ENCODE assay signal across 8 mouse cellular contexts in genomic region chr2:167942199-167942925, GRCm38 (mm10). TPM values are rescaled to one million over a fixed set of nuclear protein-coding genes. Genes with fewer than 3 reads are reported as not detected.
DNase-seq lines count a peak whose midpoint lies in the region; ATAC-seq and TF ChIP-seq lines count a peak whose summit lies in the region.

No protein-coding gene starts in this region.

- H3K9me3 ChIP-seq in liver, embryonic 13.5 days (replicated peaks): no peaks in the 10 kb centered on the region
- H3K9me3 ChIP-seq in neural tube, embryonic 15.5 days (replicated peaks): no peaks in the 10 kb centered on the region

- no peak for TF ChIP-seq CTCF in Patski (IDR thresholded peaks at IDR 0.05)
- no peak for TF ChIP-seq CTCF in cortical plate, adult 2 months (IDR thresholded peaks at IDR 0.05; ENCODE audit: extremely low read depth, insufficient read depth, low read length)
- no peak for TF ChIP-seq CTCF in kidney, adult 2 months (conservative IDR thresholded peaks at IDR 0.05; ENCODE audit: insufficient read depth, insufficient read length, low read depth, low read length)

- POLR2A ChIA-PET in Patski (lab: Charles Lee): no interaction called here

- ATAC-seq in Patski: peak; percentile 53
- ATAC-seq in liver, embryonic 13.5 days (ENCODE audit: low read depth): no peak
- ATAC-seq in neural tube, embryonic 15.5 days (ENCODE audit: low FRiP score): no peak; the same call in 1 of the 2 replicates

- in situ Hi-C loops in Patski (cut with MboI; ENCODE audit: low pct_unique_long_range_greater_than_20kb): no loop called here

- H3K4me2 ChIP-seq in liver, embryonic 13.5 days: peak overlapping the region; percentile 36
- H3K4me2 ChIP-seq in neural tube, embryonic 15.5 days: peak overlapping the region; percentile 9; the same call in 1 of the 2 replicates

- H3K9ac ChIP-seq in liver, embryonic 13.5 days: no peak overlapping the region
- H3K9ac ChIP-seq in neural tube, embryonic 15.5 days (replicated peaks): no peak overlapping the region

- peak overlapping the region; percentile 24 for H3K27ac ChIP-seq in cortical plate, adult 2 months (ENCODE audit: insufficient read depth, low read length)
- H3K27ac ChIP-seq in kidney, adult 2 months (ENCODE audit: insufficient read depth, low read depth, low read length): peak overlapping the region; percentile 64
- peak overlapping the region; percentile 6; the same call in 1 of the 2 replicates for H3K27ac ChIP-seq in liver, embryonic 13.5 days
- H3K27ac ChIP-seq in neural tube, embryonic 15.5 days (replicated peaks): peak overlapping the region; percentile 46

- H3K4me1 ChIP-seq in cortical plate, adult 2 months (ENCODE audit: control insufficient read depth, insufficient read depth, low read length): peaks cover 38% of the 10 kb centered on the region
- peaks cover 29% of the 10 kb centered on the region for H3K4me1 ChIP-seq in kidney, adult 2 months (ENCODE audit: control insufficient read depth, insufficient read depth, low read length)
- H3K4me1 ChIP-seq in liver, embryonic 13.5 days (replicated peaks): peaks cover 88% of the 10 kb centered on the region
- H3K4me1 ChIP-seq in neural tube, embryonic 15.5 days: peaks cover 78% of the 10 kb centered on the region

- WGBS in kidney, adult 2 months: 27% methylated on average over 8 of the region's 8 CpGs
- 34% methylated on average over 8 of the region's 8 CpGs for WGBS in liver, embryonic 13.5 days (ENCODE audit: insufficient replicate concordance)
- 39% methylated on average over 8 of the region's 8 CpGs for WGBS in neural tube, embryonic 15.5 days

- DNase-seq in 416B (ENCODE audit: low read depth) (peak; percentile 41), Patski (ENCODE audit: low read depth, low spot score) (no peak)
- DNase-seq in heart, adult 9 months (ENCODE audit: low spot score in 2 of 2): peak; percentile 58 to 75
- DNase-seq in kidney, adult 2 months: peak; percentile 82
- no peak for DNase-seq in liver, embryonic 13.5 days
- no peak for DNase-seq in yolk sac, embryonic 10.5 days (ENCODE audit: low spot score)

- H3K36me3 ChIP-seq in kidney, adult 2 months (ENCODE audit: control insufficient read depth, insufficient read depth, low read length): no peaks in the 10 kb centered on the region
- H3K36me3 ChIP-seq in liver, embryonic 13.5 days: 0 out of 2 replicates have a peak, but pooled peaks cover 3% of the 10 kb centered on the region
- H3K36me3 ChIP-seq in neural tube, embryonic 15.5 days: no peaks in the 10 kb centered on the region

- CTCF ChIA-PET in Patski (lab: Charles Lee): interaction anchor here (0.7 to 2.6 kb wide), 4 partner anchors 9 to 68 kb away, joined by 3 to 6 read pairs (median 4); partner anchors contain the start of gene Ripor3

- H3K27me3 ChIP-seq in Patski: no peaks in the 10 kb centered on the region
- no peaks in the 10 kb centered on the region for H3K27me3 ChIP-seq in kidney, adult 2 months (replicated peaks; ENCODE audit: control insufficient read depth, insufficient read depth, low read length)
- no peaks in the 10 kb centered on the region for H3K27me3 ChIP-seq in liver, embryonic 13.5 days
- H3K27me3 ChIP-seq in neural tube, embryonic 15.5 days (replicated peaks): no peaks in the 10 kb centered on the region

- TF ChIP-seq POLR2A in cortical plate, adult 2 months (IDR thresholded peaks at IDR 0.05; ENCODE audit: extremely low read depth, insufficient read depth, low read length): peak; percentile 38; the same call in 1 of the 2 replicates
- no peak for TF ChIP-seq POLR2A in kidney, adult 2 months (IDR thresholded peaks at IDR 0.05; ENCODE audit: low read depth, low read length)

- no peak overlapping the region for H3K4me3 ChIP-seq in cortical plate, adult 2 months (ENCODE audit: insufficient read depth, low read length)
- no peak overlapping the region for H3K4me3 ChIP-seq in kidney, adult 2 months (ENCODE audit: insufficient read depth, low read depth, low read length)
- H3K4me3 ChIP-seq in liver, embryonic 13.5 days (replicated peaks): no peak overlapping the region
- no peak overlapping the region for H3K4me3 ChIP-seq in neural tube, embryonic 15.5 days (replicated peaks)

RNA-seq across cellular contexts. Expression of gene Ptpn1, which starts 10.5 kb away (rescaled TPM):
- polyA plus RNA-seq in Patski (2021): 49.2 TPM
- polyA plus RNA-seq in cortical plate, adult 2 months (2012; rRNA removed): 36.1 and 37.2 TPM in 2 replicates
- polyA plus RNA-seq in kidney, adult 2 months (2012; rRNA removed): 29.9 and 31.0 TPM in 2 replicates
- 35.3 and 43.9 TPM in 2 replicates for polyA plus RNA-seq in liver, embryonic 13.5 days (2015; fragmentation: Nextera tagmentation; extraction: Ambion mirVana)
- polyA plus RNA-seq in neural tube, embryonic 15.5 days (2015; fragmentation: Nextera tagmentation; extraction: Ambion mirVana): 69.6 and 71.7 TPM in 2 replicates

Comparison
In these comparisons a context has a peak if more than half of its experiments do, and no peak if none do; other contexts are left out.
1. DNase-seq: peak in 416B (single experiment), heart, adult 9 months (2 of 2) and kidney, adult 2 months (single experiment); none in Patski (single experiment), liver, embryonic 13.5 days (single experiment) and yolk sac, embryonic 10.5 days (single experiment).
2. H3K27ac ChIP-seq: peak in every context shown above with its lines; median percentile 64 in kidney, adult 2 months; 46 in neural tube, embryonic 15.5 days; 24 in cortical plate, adult 2 months; 6 in liver, embryonic 13.5 days.